Mouse (Mus musculus) kidney, postnatal 36 days (tissue): Measurements from ENCODE around the gene Trim43b.
"Not testable (repeated sequence)": the region's sequence is repeated elsewhere in the genome, so short reads cannot be mapped to it uniquely, and the experiment has no call there.

Experiments
- DNase-seq, 2 experiments: peaks; one replicate each; pipeline ENCODE4 v3.0.0; 2021 to 2022; ENCODE audit warnings: mixed read lengths in 2 of 2

Gene Trim43b

GRCm38 (mm10) chr9:89092735-89093134 lies at the start of gene Trim43b:
TSS of gene Trim43b (minus strand) at chr9:89092835.
- not testable (repeated sequence) for DNase-seq

- DNase-seq, result not testable (repeated sequence)
Measured at GRCm38 (mm10) chr9:89104576-89104975, 11.9 kb upstream of the Trim43b start.

GRCm38 (mm10) chr9:89086746-89087145 lies 5.9 kb downstream of the Trim43b start:
- DNase-seq, result not testable (repeated sequence)

- not testable (repeated sequence) for DNase-seq
Measured at GRCm38 (mm10) chr9:89079637-89080036, 13.0 kb downstream of the Trim43b start.

- DNase-seq, result not testable (repeated sequence)
Measured at GRCm38 (mm10) chr9:89076508-89076907, 16.1 kb downstream of the Trim43b start.

- not testable (repeated sequence) for DNase-seq
Measured at GRCm38 (mm10) chr9:89067143-89067501, 25.5 kb downstream of the Trim43b start.

- peak; percentile 85 to 88 for DNase-seq
Measured at GRCm38 (mm10) chr9:89066378-89067142, 26.1 kb downstream of the Trim43b start.
